Mouse (Mus musculus) neural tube, embryonic 12.5 days (tissue): ENCODE data around the gene Hdac4. TPM values are rescaled to one million over a fixed set of nuclear protein-coding genes. Genes with fewer than 3 reads are reported as not detected.

Experiments used
- ATAC-seq: fragments of 200-750 bp; cut with Nextera tagmentation; 2 replicates; pipeline ENCODE4 v1.8.0; 2017; ENCODE audit warnings: low read depth, mild to moderate bottlenecking, moderate TSS enrichment, moderate library complexity; ENCODE audit not compliant: low FRiP score
- H3K27ac ChIP-seq: fragments of 300-500 bp; sonication (generic); 2 replicates; pipeline ENCODE4 v1.5.1; 2016
- H3K27me3 ChIP-seq: fragments of 300-500 bp; sonication (generic); replicated peaks from 2 replicates; pipeline ENCODE4 v1.6.1; 2016; ENCODE audit warnings: mild to moderate bottlenecking
- H3K36me3 ChIP-seq: fragments of 300-500 bp; sonication (generic); 2 replicates; pipeline ENCODE4 v1.6.1; 2016; ENCODE audit warnings: mild to moderate bottlenecking
- H3K4me1 ChIP-seq: fragments of 300-500 bp; sonication (generic); 2 replicates; pipeline ENCODE4 v1.6.1; 2016
- H3K4me2 ChIP-seq: fragments of 300-500 bp; sonication (generic); replicated peaks from 2 replicates; pipeline ENCODE4 v1.6.1; 2016; ENCODE audit warnings: mild to moderate bottlenecking
- H3K4me3 ChIP-seq: fragments of 300-500 bp; sonication (generic); 2 replicates; pipeline ENCODE4 v1.5.1; 2016
- H3K9ac ChIP-seq: fragments of 300-500 bp; sonication (generic); 2 replicates; pipeline ENCODE4 v1.6.1; 2016; ENCODE audit warnings: mild to moderate bottlenecking
- H3K9me3 ChIP-seq: fragments of 300-500 bp; sonication (generic); 2 replicates; pipeline ENCODE4 v1.6.1; 2016; ENCODE audit warnings: mild to moderate bottlenecking
- WGBS: fragments of 180-500 bp; shearing (Covaris S2); methylation state at CpG from one replicate; pipeline ENCODE4 v1.1.7; 2016; 5-methylcytosine and 5-hydroxymethylcytosine counted together
- polyA plus RNA-seq: library from polyadenylated mRNA; unstranded; fragments of >200 nt; fragmentation: Nextera tagmentation; extraction: Ambion mirVana; gene quantifications from 2 replicates; pipeline ENCODE4 v1.2.1, GENCODE M21; 2016

Gene Hdac4
- polyA plus RNA-seq, 1 experiment from 2014 or later, result 26.6 TPM

DNA sequence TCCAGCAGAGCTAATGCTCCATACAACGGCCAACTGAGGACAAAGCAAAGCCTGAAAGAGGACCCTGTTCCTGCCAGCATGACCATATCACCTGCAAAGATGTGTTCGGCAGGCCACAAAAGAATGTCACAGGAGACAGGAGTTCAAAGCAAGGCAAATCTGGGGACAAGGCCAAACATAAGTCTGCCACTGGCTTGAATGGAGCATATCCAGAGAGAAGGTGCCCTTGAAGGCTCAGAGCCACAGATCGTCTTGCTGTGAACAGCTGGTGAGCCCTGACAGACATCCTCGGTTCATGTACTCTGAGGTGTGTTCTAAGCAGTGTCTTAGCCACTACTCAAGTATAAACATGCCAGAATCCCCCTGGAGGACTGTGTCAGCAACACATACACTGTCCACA is 79.3 kb downstream of the Hdac4 start:
- no peaks in the 10 kb centered on the region for H3K4me1 ChIP-seq

DNA sequence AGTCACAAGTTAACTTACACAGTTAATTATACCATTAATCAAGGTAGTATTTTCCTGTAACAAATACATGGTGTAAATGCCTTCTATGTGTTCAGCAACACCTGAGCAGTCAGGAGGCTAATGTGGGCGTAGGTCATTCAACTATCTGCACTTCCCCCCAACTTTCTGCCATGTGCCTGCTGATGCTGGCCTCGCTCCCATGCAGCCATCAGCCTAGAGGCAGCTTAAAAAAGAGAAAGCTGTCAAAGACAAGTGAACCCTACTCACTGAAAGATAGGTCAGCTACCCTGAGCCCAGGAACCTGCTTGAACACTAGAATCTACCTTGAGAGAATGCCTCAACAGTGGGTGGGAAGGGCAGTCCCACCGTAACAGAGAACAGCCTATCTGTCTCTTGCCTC is 81.4 kb downstream of the Hdac4 start:
- no peaks in the 10 kb centered on the region for H3K36me3 ChIP-seq
- 0 out of 2 replicates have a peak, but pooled peaks cover 2% of the 10 kb centered on the region for H3K4me1 ChIP-seq
- no peaks in the 10 kb centered on the region for H3K27me3 ChIP-seq
- H3K9ac ChIP-seq, result no peak overlapping the region
- ATAC-seq, result no peak
- H3K4me2 ChIP-seq, result no peak overlapping the region
- no peak overlapping the region for H3K27ac ChIP-seq
- WGBS, result 94% methylated on average over 3 of the region's 3 CpGs
- no peaks in the 10 kb centered on the region for H3K9me3 ChIP-seq
- no peak overlapping the region for H3K4me3 ChIP-seq

More for the DNA sequence above, 79.3 kb downstream of the Hdac4 start:
- Histone ChIP-seq H3K27me3 (no peaks in the 10 kb centered on the region), H3K9me3 (no peaks in the 10 kb centered on the region), H3K4me3 (no peak overlapping the region), H3K4me2 (no peak overlapping the region), H3K27ac (no peak overlapping the region), H3K9ac (no peak overlapping the region), H3K36me3 (no peaks in the 10 kb centered on the region)
- 87% methylated on average over 4 of the region's 4 CpGs for WGBS
- ATAC-seq, result no peak

DNA sequence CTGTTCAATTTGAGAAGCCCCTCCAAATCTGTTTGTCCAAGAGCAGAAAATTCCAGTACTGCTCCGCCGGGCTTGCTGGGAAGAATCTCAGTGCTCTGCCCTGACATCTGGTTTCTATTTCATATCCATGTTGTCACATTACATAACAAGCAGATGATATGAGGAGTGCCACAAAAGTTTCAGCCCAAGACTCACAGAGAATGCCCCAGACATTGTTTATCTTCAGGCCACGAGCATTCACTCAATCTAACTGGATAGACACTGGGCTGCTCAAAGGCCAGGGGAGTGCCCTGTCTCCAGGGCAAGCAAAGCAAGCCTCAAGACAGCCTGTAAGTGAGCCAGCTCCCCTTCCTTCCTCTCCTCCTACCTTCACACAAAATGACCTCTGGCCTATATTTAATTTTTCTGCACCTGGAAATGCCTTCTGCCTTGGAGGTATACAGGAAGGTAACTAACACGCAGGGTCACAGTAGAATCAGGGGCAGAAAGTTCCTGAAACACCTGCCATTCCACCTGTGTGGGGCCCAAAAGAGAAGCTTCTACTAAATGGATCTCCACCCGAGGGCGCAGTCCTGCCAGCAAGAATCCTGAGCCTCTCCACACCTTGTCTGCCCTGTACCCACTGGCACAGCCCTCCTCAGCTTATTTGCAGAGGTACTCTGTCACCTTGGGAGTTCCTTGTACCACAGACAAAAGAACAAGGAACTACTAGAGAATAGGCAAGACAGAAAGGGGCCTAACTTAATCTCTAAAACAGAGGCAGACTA is 82.1 kb downstream of the Hdac4 start:
- Histone ChIP-seq H3K36me3 (no peaks in the 10 kb centered on the region), H3K4me1 (0 out of 2 replicates have a peak, but pooled peaks cover 2% of the 10 kb centered on the region), H3K4me2 (no peak overlapping the region), H3K4me3 (no peak overlapping the region), H3K27me3 (no peaks in the 10 kb centered on the region), H3K27ac (no peak overlapping the region), H3K9ac (no peak overlapping the region), H3K9me3 (no peaks in the 10 kb centered on the region)
- WGBS, result 84% methylated on average over 6 of the region's 6 CpGs
- no peak for ATAC-seq

DNA sequence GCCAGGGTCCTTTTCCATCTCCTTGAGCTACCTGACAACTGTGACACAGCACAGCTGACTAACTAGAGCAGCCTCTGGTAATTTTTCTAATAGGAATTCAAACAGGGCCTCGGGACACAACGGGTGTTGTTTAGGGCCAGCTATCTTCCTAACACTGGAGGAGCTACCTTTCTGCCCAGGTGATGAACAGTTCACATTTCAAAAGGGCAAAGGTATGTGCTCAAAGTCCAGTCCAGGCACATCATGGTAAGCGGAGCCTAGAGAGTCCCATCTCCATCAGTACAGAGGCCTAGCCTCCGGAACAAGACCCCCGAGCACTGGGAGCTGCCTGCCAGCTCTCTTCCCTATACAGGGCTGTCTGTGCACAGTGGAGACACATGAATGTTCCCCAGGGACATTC is 82.9 kb downstream of the Hdac4 start:
- H3K4me1 ChIP-seq, result 0 out of 2 replicates have a peak, but pooled peaks cover 2% of the 10 kb centered on the region
- no peaks in the 10 kb centered on the region for H3K36me3 ChIP-seq
- ATAC-seq, result no peak
- no peak overlapping the region for H3K4me2 ChIP-seq
- H3K27me3 ChIP-seq, result no peaks in the 10 kb centered on the region
- no peak overlapping the region for H3K4me3 ChIP-seq
- no peak overlapping the region for H3K27ac ChIP-seq
- WGBS, result 91% methylated on average over 5 of the region's 5 CpGs
- no peaks in the 10 kb centered on the region for H3K9me3 ChIP-seq
- no peak overlapping the region for H3K9ac ChIP-seq

DNA sequence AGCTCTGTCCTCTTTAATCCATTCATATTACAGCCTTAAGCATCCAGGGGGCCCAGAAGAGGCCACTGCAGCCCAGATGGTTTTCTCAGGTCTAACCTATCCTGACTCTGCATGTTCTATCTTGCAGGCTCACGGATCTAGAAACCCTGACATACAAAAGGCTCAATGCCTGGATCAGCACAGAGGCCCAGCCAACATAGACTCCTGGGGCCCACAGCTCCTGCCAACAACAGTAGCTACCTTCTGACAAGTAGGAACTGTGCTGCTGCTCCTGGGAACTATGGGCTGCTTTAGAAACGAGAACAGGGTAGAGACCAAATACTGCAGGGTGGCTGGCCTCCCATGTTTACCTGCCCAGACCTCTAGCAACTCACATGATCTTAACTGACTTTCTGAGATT is 83.9 kb downstream of the Hdac4 start:
- ATAC-seq, result no peak
- H3K27me3 ChIP-seq, result no peaks in the 10 kb centered on the region
- H3K4me1 ChIP-seq, result 0 out of 2 replicates have a peak, but pooled peaks cover 2% of the 10 kb centered on the region
- H3K9me3 ChIP-seq, result no peaks in the 10 kb centered on the region
- no peaks in the 10 kb centered on the region for H3K36me3 ChIP-seq
- H3K4me3 ChIP-seq, result no peak overlapping the region
- no peak overlapping the region for H3K9ac ChIP-seq
- no peak overlapping the region for H3K4me2 ChIP-seq
- WGBS, result 89% methylated on average over 2 of the region's 2 CpGs
- no peak overlapping the region for H3K27ac ChIP-seq

DNA sequence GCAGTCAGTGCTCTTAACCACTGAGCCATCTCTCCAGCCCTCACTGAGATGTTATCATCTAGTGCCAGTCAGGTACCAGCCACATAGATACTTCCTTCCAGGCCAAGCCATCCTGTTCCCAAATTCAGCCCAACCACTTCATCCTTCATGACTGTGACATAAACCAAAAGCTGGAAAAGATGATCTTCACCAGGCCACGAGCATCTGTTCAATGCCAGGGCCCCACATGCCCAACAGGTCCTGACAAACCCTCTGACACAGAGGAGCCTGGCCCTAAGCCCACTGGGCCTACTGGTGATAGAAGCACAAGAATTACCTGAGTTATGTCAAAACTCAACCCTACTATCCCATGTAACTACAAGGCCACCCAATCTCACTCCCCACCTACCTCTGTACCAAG is 84.5 kb downstream of the Hdac4 start:
- 94% methylated on average over 1 of the region's 1 CpGs for WGBS
- H3K4me2 ChIP-seq, result no peak overlapping the region

DNA sequence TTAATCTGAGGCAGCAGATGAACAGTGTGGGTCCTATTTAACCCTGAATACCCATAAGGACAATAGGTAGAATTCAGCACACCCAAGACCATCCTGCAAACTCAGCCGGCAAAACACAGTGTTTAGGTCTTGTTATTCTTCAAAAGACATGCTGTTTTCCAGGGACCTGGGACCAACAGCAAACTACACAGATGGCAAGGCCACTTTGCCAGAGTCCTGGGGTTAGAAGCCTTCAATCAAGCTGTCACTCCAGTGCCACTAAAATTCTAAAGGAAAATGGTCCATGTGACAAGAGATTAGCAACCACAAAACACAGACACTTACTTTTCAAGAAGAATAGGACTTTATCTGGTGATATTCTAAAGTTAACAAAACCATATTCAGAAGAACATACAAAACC is 86.3 kb downstream of the Hdac4 start:
- no peak for ATAC-seq
- Histone ChIP-seq H3K36me3 (no peaks in the 10 kb centered on the region), H3K27me3 (no peaks in the 10 kb centered on the region), H3K4me2 (no peak overlapping the region), H3K9me3 (no peaks in the 10 kb centered on the region), H3K27ac (no peak overlapping the region), H3K4me1 (0 out of 2 replicates have a peak, but pooled peaks cover 2% of the 10 kb centered on the region), H3K9ac (no peak overlapping the region), H3K4me3 (no peak overlapping the region)
- WGBS, result 56% methylated on average over 1 of the region's 1 CpGs

More for the DNA sequence above, 84.5 kb downstream of the Hdac4 start:
- no peak overlapping the region for H3K9ac ChIP-seq
- H3K9me3 ChIP-seq, result no peaks in the 10 kb centered on the region
- no peak overlapping the region for H3K4me3 ChIP-seq
- 0 out of 2 replicates have a peak, but pooled peaks cover 2% of the 10 kb centered on the region for H3K4me1 ChIP-seq
- no peak for ATAC-seq
- H3K27ac ChIP-seq, result no peak overlapping the region
- no peaks in the 10 kb centered on the region for H3K27me3 ChIP-seq
- H3K36me3 ChIP-seq, result no peaks in the 10 kb centered on the region

DNA sequence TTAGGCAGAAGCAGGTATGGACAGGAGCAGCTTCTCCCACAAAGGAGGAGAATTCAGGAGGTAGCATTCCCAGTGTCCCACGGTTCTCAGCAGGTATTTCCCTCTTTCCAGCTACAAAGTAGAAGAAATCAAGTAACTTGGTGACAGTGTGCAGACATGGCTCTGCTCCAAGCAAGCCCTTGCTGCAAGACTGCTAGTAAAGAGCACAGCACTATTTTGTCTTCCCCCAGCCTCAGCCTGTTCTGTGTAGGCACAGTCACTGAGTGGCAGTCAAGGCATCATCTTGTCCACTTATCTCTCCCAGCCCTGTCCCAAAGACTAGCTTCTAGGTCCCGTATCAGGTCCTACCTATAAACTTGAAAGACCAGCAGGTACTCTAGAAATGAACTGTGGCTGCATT is 86.9 kb downstream of the Hdac4 start:
- Histone ChIP-seq H3K4me1 (0 out of 2 replicates have a peak, but pooled peaks cover 2% of the 10 kb centered on the region), H3K9me3 (no peaks in the 10 kb centered on the region), H3K27ac (no peak overlapping the region), H3K27me3 (no peaks in the 10 kb centered on the region), H3K4me3 (no peak overlapping the region), H3K36me3 (no peaks in the 10 kb centered on the region), H3K9ac (no peak overlapping the region), H3K4me2 (no peak overlapping the region)
- 85% methylated on average over 2 of the region's 2 CpGs for WGBS
- no peak for ATAC-seq

DNA sequence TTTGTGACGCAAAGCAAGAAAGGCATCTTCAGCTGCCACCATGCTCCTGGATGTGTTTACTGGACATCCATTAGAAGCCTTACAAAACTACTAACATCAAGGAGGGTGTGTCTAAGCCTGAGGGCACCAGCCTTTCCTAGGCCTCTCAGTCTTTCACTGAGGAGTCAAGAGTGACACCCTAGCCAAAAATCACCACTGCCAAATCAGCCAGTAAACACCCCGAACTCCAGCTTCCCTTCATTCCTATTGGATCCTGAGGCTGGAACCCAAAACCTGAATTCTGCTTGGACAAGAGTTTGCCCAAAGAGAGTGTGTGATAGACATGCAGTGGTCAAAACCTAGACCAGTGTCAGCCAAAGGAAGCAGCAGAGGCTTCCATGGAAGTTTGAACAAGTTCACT is 87.5 kb downstream of the Hdac4 start:
- 0 out of 2 replicates have a peak, but pooled peaks cover 2% of the 10 kb centered on the region for H3K4me1 ChIP-seq
- 93% methylated on average over 2 of the region's 2 CpGs for WGBS
- H3K27ac ChIP-seq, result no peak overlapping the region
- ATAC-seq, result no peak
- no peaks in the 10 kb centered on the region for H3K27me3 ChIP-seq
- H3K9me3 ChIP-seq, result no peaks in the 10 kb centered on the region
- no peak overlapping the region for H3K4me3 ChIP-seq
- no peaks in the 10 kb centered on the region for H3K36me3 ChIP-seq
- no peak overlapping the region for H3K4me2 ChIP-seq
- H3K9ac ChIP-seq, result no peak overlapping the region

DNA sequence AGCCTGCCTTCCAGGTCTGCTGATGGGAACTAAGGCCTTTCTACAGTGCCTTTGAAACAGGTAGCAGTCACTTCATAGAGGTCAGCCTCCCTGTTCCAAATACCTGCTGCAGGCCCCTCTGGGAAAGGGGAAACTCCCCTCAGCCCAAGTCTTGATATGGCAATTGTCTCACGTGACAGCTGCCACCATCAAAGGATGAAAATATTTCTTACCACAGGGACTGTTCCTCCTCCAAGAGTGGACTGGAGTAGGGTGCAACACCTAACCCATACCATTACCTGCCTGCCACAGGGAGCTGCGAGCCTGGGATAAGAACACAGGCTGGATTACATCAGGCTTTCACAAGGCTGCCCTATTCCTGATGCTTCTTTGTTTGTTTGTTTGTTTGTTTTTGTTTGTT is 88.0 kb downstream of the Hdac4 start:
- H3K4me1 ChIP-seq, result 0 out of 2 replicates have a peak, but pooled peaks cover 2% of the 10 kb centered on the region
- no peak for ATAC-seq
- no peaks in the 10 kb centered on the region for H3K9me3 ChIP-seq
- H3K4me2 ChIP-seq, result no peak overlapping the region
- 89% methylated on average over 2 of the region's 2 CpGs for WGBS
- H3K27me3 ChIP-seq, result no peaks in the 10 kb centered on the region
- no peak overlapping the region for H3K27ac ChIP-seq
- H3K4me3 ChIP-seq, result no peak overlapping the region
- no peak overlapping the region for H3K9ac ChIP-seq
- H3K36me3 ChIP-seq, result no peaks in the 10 kb centered on the region

DNA sequence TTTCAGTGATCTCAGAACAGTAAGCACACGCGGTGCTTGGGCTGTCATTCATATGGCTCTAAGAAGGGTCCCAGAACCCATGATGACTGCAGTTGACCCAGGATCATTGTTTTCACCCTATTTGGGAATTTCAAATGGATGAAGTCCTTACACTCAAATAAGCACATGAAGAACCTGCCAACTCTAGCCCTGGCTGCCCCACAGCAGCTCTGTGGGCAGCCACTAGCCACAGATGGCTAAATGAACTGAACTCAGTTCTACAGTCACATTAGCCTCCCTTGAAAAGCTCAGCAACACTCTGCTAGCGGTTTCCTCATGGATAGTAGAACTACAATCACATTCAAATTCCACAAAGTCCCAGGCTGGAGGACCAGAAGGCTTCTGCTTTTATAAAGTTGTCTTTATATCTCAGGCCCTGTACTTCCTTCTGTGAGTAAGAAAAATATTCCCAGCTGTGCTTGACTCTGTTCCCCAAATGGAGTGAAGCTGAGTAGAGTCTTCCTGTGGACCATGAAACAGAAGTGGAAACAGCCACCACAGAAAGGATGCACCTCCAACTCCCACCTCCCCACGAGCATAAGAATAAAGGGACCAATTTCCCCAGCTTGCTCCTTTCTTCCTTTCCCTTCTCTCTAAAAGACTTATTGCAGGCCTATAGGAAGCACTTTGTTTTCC is 88.9 kb downstream of the Hdac4 start:
- Histone ChIP-seq H3K4me1 (0 out of 2 replicates have a peak, but pooled peaks cover 2% of the 10 kb centered on the region), H3K36me3 (no peaks in the 10 kb centered on the region), H3K4me3 (no peak overlapping the region), H3K9ac (no peak overlapping the region), H3K4me2 (no peak overlapping the region), H3K27ac (no peak overlapping the region), H3K27me3 (no peaks in the 10 kb centered on the region), H3K9me3 (no peaks in the 10 kb centered on the region)
- WGBS, result 88% methylated on average over 4 of the region's 4 CpGs
- no peak for ATAC-seq

DNA sequence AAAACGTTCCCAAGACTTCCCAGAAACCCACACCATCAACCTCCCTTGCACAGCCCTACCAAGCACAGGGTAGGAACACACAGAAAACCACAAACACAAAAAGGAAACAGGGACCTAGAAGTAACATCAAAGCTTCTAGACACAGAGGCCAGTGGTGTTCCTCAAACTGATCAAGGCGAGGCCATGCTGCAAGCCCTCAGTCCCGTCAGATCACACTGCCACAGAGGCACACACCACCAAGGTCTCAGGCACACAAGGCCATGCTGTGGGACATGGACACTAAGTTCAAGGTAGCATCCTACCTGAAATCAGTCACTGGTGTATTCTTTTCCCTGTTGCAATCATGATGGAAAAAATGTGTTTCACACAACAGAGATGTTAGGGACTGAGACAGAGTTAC is 90.8 kb downstream of the Hdac4 start:
- no peaks in the 10 kb centered on the region for H3K9me3 ChIP-seq
- no peak overlapping the region for H3K4me2 ChIP-seq
- 83% methylated on average over 3 of the region's 3 CpGs for WGBS
- no peak for ATAC-seq
- H3K4me3 ChIP-seq, result no peak overlapping the region
- H3K9ac ChIP-seq, result no peak overlapping the region
- H3K27me3 ChIP-seq, result no peaks in the 10 kb centered on the region
- H3K27ac ChIP-seq, result no peak overlapping the region
- 0 out of 2 replicates have a peak, but pooled peaks cover 2% of the 10 kb centered on the region for H3K4me1 ChIP-seq
- no peaks in the 10 kb centered on the region for H3K36me3 ChIP-seq
